Mouse (Mus musculus): Measurements from ENCODE around the gene Stxbp2. TPM values are rescaled to one million over a fixed set of nuclear protein-coding genes. Genes with fewer than 3 reads are reported as not detected.

Stxbp2 gene
- polyA plus RNA-seq, 1 experiment from 2014 or later: 105 TPM

GRCm38 (mm10) chr8:3603439-3603838 is 27.3 kb upstream of the Stxbp2 start:
- 73% methylated on average over 13 of the region's 13 CpGs for WGBS
- Histone ChIP-seq H3K9ac (no peak overlapping the region), H3K27me3 (replicated peaks) (no peaks in the 10 kb centered on the region), H3K4me2 (no peak overlapping the region), H3K4me1 (no peaks in the 10 kb centered on the region), H3K4me3 (replicated peaks) (no peak overlapping the region), H3K36me3 (peaks cover 16% of the 10 kb centered on the region), H3K9me3 (no peaks in the 10 kb centered on the region), H3K27ac (no peak overlapping the region)
- no peak for ATAC-seq (ENCODE audit: insufficient read depth, low FRiP score, low read depth)

- Histone ChIP-seq H3K4me2 (no peak overlapping the region), H3K27ac (no peak overlapping the region), H3K27me3 (replicated peaks) (no peaks in the 10 kb centered on the region), H3K4me1 (0 out of 2 replicates have a peak, but pooled peaks cover 4% of the 10 kb centered on the region), H3K36me3 (peaks cover 38% of the 10 kb centered on the region), H3K4me3 (replicated peaks) (no peak overlapping the region), H3K9me3 (no peaks in the 10 kb centered on the region), H3K9ac (no peak overlapping the region)
- 67% methylated on average over 16 of the region's 16 CpGs for WGBS
- ATAC-seq (ENCODE audit: insufficient read depth, low FRiP score, low read depth): no peak
Measured at GRCm38 (mm10) chr8:3606593-3606992, 24.2 kb upstream of the Stxbp2 start.

- Histone ChIP-seq H3K4me3 (replicated peaks) (no peak overlapping the region), H3K4me1 (0 out of 2 replicates have a peak, but pooled peaks cover 4% of the 10 kb centered on the region), H3K27me3 (replicated peaks) (no peaks in the 10 kb centered on the region), H3K9me3 (no peaks in the 10 kb centered on the region), H3K4me2 (no peak overlapping the region), H3K9ac (no peak overlapping the region), H3K27ac (no peak overlapping the region), H3K36me3 (peaks cover 43% of the 10 kb centered on the region)
- WGBS: 86% methylated on average over 7 of the region's 7 CpGs
- ATAC-seq (ENCODE audit: insufficient read depth, low FRiP score, low read depth): no peak
Measured at GRCm38 (mm10) chr8:3607822-3608221, 22.9 kb upstream of the Stxbp2 start.

- WGBS: 79% methylated on average over 12 of the region's 12 CpGs
- H3K4me1 ChIP-seq: 0 out of 2 replicates have a peak, but pooled peaks cover 4% of the 10 kb centered on the region
- ATAC-seq (ENCODE audit: insufficient read depth, low FRiP score, low read depth): no peak
- H3K9ac ChIP-seq: no peak overlapping the region
- peaks cover 55% of the 10 kb centered on the region for H3K36me3 ChIP-seq
- no peaks in the 10 kb centered on the region for H3K27me3 ChIP-seq (replicated peaks)
- H3K27ac ChIP-seq: peak overlapping the region; percentile 1; the same call in 1 of the 2 replicates
- no peaks in the 10 kb centered on the region for H3K9me3 ChIP-seq
- no peak overlapping the region for H3K4me2 ChIP-seq
- H3K4me3 ChIP-seq (replicated peaks): no peak overlapping the region
Measured at GRCm38 (mm10) chr8:3609046-3609815, 21.5 kb upstream of the Stxbp2 start.

GRCm38 (mm10) chr8:3609816-3610150 is 21.0 kb upstream of the Stxbp2 start:
- no peaks in the 10 kb centered on the region for H3K9me3 ChIP-seq
- H3K9ac ChIP-seq: no peak overlapping the region
- 0 out of 2 replicates have a peak, but pooled peaks cover 4% of the 10 kb centered on the region for H3K4me1 ChIP-seq
- peaks cover 57% of the 10 kb centered on the region for H3K36me3 ChIP-seq
- 74% methylated on average over 6 of the region's 6 CpGs for WGBS
- no peak; the same call in 1 of the 2 replicates for ATAC-seq (ENCODE audit: insufficient read depth, low FRiP score, low read depth)
- no peak overlapping the region for H3K4me3 ChIP-seq (replicated peaks)
- peak overlapping the region; percentile 1; the same call in 1 of the 2 replicates for H3K27ac ChIP-seq
- no peaks in the 10 kb centered on the region for H3K27me3 ChIP-seq (replicated peaks)
- no peak overlapping the region for H3K4me2 ChIP-seq

GRCm38 (mm10) chr8:3621199-3621970 is 9.4 kb upstream of the Stxbp2 start, which contains the start of the genes Xab2 and Pet100:
Xab2 (minus strand) TSS chr8:3621316.
Pet100 (plus strand) TSS chr8:3621548.
- H3K9me3 ChIP-seq: no peaks in the 10 kb centered on the region
- H3K27me3 ChIP-seq (replicated peaks): no peaks in the 10 kb centered on the region
- peaks cover 11% of the 10 kb centered on the region for H3K36me3 ChIP-seq
- H3K4me3 ChIP-seq (replicated peaks): peak within 1 kb of the TSS; percentile 81
- under 1% methylated on average over 37 of the region's 37 CpGs for WGBS
- ATAC-seq (ENCODE audit: insufficient read depth, low FRiP score, low read depth): peak; percentile 99
- peaks cover 15% of the 10 kb centered on the region for H3K4me1 ChIP-seq
- peak within 1 kb of the TSS; percentile 80 for H3K4me2 ChIP-seq
- H3K27ac ChIP-seq: no peak within 1 kb of the TSS
- peak within 1 kb of the TSS; percentile 77 for H3K9ac ChIP-seq

GRCm38 (mm10) chr8:3622119-3622518 is 8.6 kb upstream of the Stxbp2 start:
- peaks cover 6% of the 10 kb centered on the region; the same call in 1 of the 2 replicates for H3K36me3 ChIP-seq
- no peak overlapping the region for H3K27ac ChIP-seq
- H3K9ac ChIP-seq: no peak overlapping the region
- no peaks in the 10 kb centered on the region for H3K27me3 ChIP-seq (replicated peaks)
- H3K9me3 ChIP-seq: no peaks in the 10 kb centered on the region
- peak overlapping the region; percentile 81 for H3K4me3 ChIP-seq (replicated peaks)
- peaks cover 15% of the 10 kb centered on the region for H3K4me1 ChIP-seq
- peak overlapping the region; percentile 80 for H3K4me2 ChIP-seq
- WGBS: 68% methylated on average over 8 of the region's 8 CpGs
- no peak for ATAC-seq (ENCODE audit: insufficient read depth, low FRiP score, low read depth)

- Histone ChIP-seq H3K27ac (no peak within 1 kb of the TSS), H3K4me3 (replicated peaks) (no peak within 1 kb of the TSS), H3K4me1 (peaks cover 6% of the 10 kb centered on the region), H3K9ac (no peak within 1 kb of the TSS), H3K4me2 (no peak within 1 kb of the TSS), H3K27me3 (replicated peaks) (0 out of 2 replicates have a peak, but pooled peaks cover 6% of the 10 kb centered on the region), H3K9me3 (no peaks in the 10 kb centered on the region), H3K36me3 (no peaks in the 10 kb centered on the region)
- WGBS: 55% methylated on average over 1 of the region's 1 CpGs
- no peak for ATAC-seq (ENCODE audit: insufficient read depth, low FRiP score, low read depth)
Measured at GRCm38 (mm10) chr8:3625445-3625844, 5.3 kb upstream of the Stxbp2 start, which contains the start of gene Pcp2. Pcp2 (minus strand) TSS chr8:3625545.

GRCm38 (mm10) chr8:3626971-3627370 is 3.8 kb upstream of the Stxbp2 start:
- 56% methylated on average over 5 of the region's 5 CpGs for WGBS
- no peak for ATAC-seq (ENCODE audit: insufficient read depth, low FRiP score, low read depth)
- H3K4me1 ChIP-seq: peaks cover 12% of the 10 kb centered on the region

GRCm38 (mm10) chr8:3628014-3628413 is 2.7 kb upstream of the Stxbp2 start:
- Histone ChIP-seq H3K4me2 (no peak overlapping the region), H3K4me3 (replicated peaks) (no peak overlapping the region), H3K4me1 (peaks cover 11% of the 10 kb centered on the region), H3K27me3 (replicated peaks) (0 out of 2 replicates have a peak, but pooled peaks cover 6% of the 10 kb centered on the region), H3K9me3 (no peaks in the 10 kb centered on the region), H3K27ac (no peak overlapping the region), H3K36me3 (no peaks in the 10 kb centered on the region), H3K9ac (no peak overlapping the region)
- no peak for ATAC-seq (ENCODE audit: insufficient read depth, low FRiP score, low read depth)
- WGBS: 24% methylated on average over 5 of the region's 5 CpGs

More at GRCm38 (mm10) chr8:3626971-3627370, 3.8 kb upstream of the Stxbp2 start:
- no peak overlapping the region for H3K9ac ChIP-seq
- H3K27me3 ChIP-seq (replicated peaks): 0 out of 2 replicates have a peak, but pooled peaks cover 6% of the 10 kb centered on the region
- no peak overlapping the region for H3K4me2 ChIP-seq
- no peak overlapping the region for H3K4me3 ChIP-seq (replicated peaks)
- H3K9me3 ChIP-seq: no peaks in the 10 kb centered on the region
- no peaks in the 10 kb centered on the region for H3K36me3 ChIP-seq
- H3K27ac ChIP-seq: no peak overlapping the region

GRCm38 (mm10) chr8:3631478-3631875 is 722 bp downstream of the Stxbp2 start:
- Histone ChIP-seq H3K4me1 (peaks cover 11% of the 10 kb centered on the region), H3K36me3 (peaks cover 14% of the 10 kb centered on the region; the same call in 1 of the 2 replicates), H3K4me3 (replicated peaks) (peak overlapping the region; percentile 66), H3K9ac (peak overlapping the region; percentile 48; the same call in 1 of the 2 replicates), H3K27me3 (replicated peaks) (0 out of 2 replicates have a peak, but pooled peaks cover 6% of the 10 kb centered on the region), H3K9me3 (no peaks in the 10 kb centered on the region), H3K27ac (no peak overlapping the region), H3K4me2 (peak overlapping the region; percentile 76)
- WGBS: 11% methylated on average over 8 of the region's 8 CpGs
- ATAC-seq (ENCODE audit: insufficient read depth, low FRiP score, low read depth): peak; percentile 38; the same call in 1 of the 2 replicates
